Mouse (Mus musculus) CH12.LX (cell line): ENCODE results near the gene Sult5a1. TPM values are rescaled to one million over a fixed set of nuclear protein-coding genes. Genes with fewer than 3 reads are reported as not detected.

ENCODE experiments used
- DNase-seq: peaks from one replicate; pipeline ENCODE4 v3.0.0-alpha.2; 2013; ENCODE audit errors: extremely low read depth
- H3K27ac ChIP-seq: 2 replicates; pipeline ENCODE4 v1.5.1; 2012; ENCODE audit warnings: low read depth, mild to moderate bottlenecking, control low read depth, moderate library complexity; ENCODE audit not compliant: insufficient read depth
- H3K27me3 ChIP-seq: replicated peaks from 2 replicates; pipeline ENCODE3; 2012; ENCODE audit warnings: inconsistent platforms
- H3K36me3 ChIP-seq, 2 experiments: replicated peaks in 1 of 2; 2 replicates each; pipeline versions ENCODE3 to v1.6.1; 2012; ENCODE audit warnings: inconsistent platforms in 1 of 2, low read length in 1 of 2, mild to moderate bottlenecking in 1 of 2, mixed read lengths in 1 of 2, moderate library complexity in 1 of 2; ENCODE audit not compliant: control insufficient read depth in 1 of 2, insufficient read depth in 1 of 2
- H3K4me1 ChIP-seq, 2 experiments: 2 replicates each; pipeline ENCODE4 v1.6.1; 2012; ENCODE audit warnings: inconsistent platforms in 1 of 2, moderate library complexity in 1 of 2; ENCODE audit not compliant: insufficient read depth in 2 of 2, control insufficient read depth in 1 of 2
- H3K4me2 ChIP-seq: 2 replicates; pipeline ENCODE4 v1.6.1; 2012; ENCODE audit warnings: low read depth, mild to moderate bottlenecking, control low read depth; ENCODE audit not compliant: poor library complexity, insufficient read depth, severe bottlenecking
- H3K4me3 ChIP-seq, 3 experiments: fragments of 150-350 bp in 1 of 3; sonication (generic) in 1 of 3; replicated peaks in 1 of 3; 2 replicates each; pipeline versions ENCODE3 to v1.5.1; 2011 to 2012; ENCODE audit warnings: low read depth in 2 of 3, low read length in 2 of 3, mild to moderate bottlenecking in 2 of 3, moderate library complexity in 2 of 3, control low read depth in 1 of 3, improper control_type of control experiment in 1 of 3, inconsistent platforms in 1 of 3, mixed read lengths in 1 of 3; ENCODE audit not compliant: poor library complexity in 1 of 3
- H3K79me2 ChIP-seq: replicated peaks from 2 replicates; pipeline ENCODE4 v1.6.1; 2012; ENCODE audit warnings: mild to moderate bottlenecking, moderate library complexity; ENCODE audit not compliant: control insufficient read depth, poor library complexity, insufficient read depth, severe bottlenecking; ENCODE audit errors: extremely low read depth
- H3K9ac ChIP-seq: 2 replicates; pipeline ENCODE4 v1.6.1; 2012; ENCODE audit warnings: low read depth, mild to moderate bottlenecking, control low read depth, moderate library complexity; ENCODE audit not compliant: insufficient read depth
- H3K9me3 ChIP-seq: replicated peaks from 2 replicates; pipeline ENCODE3; 2012; ENCODE audit warnings: low read length, inconsistent platforms, mixed read lengths
- BHLHE40 ChIP-seq: IDR thresholded peaks from 2 replicates; pipeline ENCODE4 v1.6.1; 2011; ENCODE audit warnings: mild to moderate bottlenecking, low read depth, low read length, improper control_type of control experiment
- CHD2 ChIP-seq: IDR thresholded peaks from 2 replicates; pipeline ENCODE4 v1.6.1; 2011; ENCODE audit warnings: low read length, improper control_type of control experiment
- ELF1 ChIP-seq: IDR thresholded peaks from 2 replicates; pipeline ENCODE4 v1.6.1; 2014; ENCODE audit warnings: low read depth, mild to moderate bottlenecking, inconsistent platforms, low read length, improper control_type of control experiment
- EP300 ChIP-seq: IDR thresholded peaks from 2 replicates; pipeline ENCODE4 v1.6.1; 2011; ENCODE audit warnings: low read length, improper control_type of control experiment
- GABPA ChIP-seq: IDR thresholded peaks from 2 replicates; pipeline ENCODE4 v1.6.1; 2012; ENCODE audit warnings: low read depth, low read length, improper control_type of control experiment, inconsistent platforms; ENCODE audit not compliant: insufficient replicate concordance
- HCFC1 ChIP-seq: IDR thresholded peaks from 2 replicates; pipeline ENCODE4 v1.6.1; 2012; ENCODE audit warnings: low read depth, mild to moderate bottlenecking, inconsistent platforms, low read length, improper control_type of control experiment
- IRF4 ChIP-seq: IDR thresholded peaks from 2 replicates; pipeline ENCODE4 v1.6.1; 2014; ENCODE audit warnings: low read depth, mild to moderate bottlenecking, inconsistent platforms, low read length, improper control_type of control experiment
- JUN ChIP-seq: IDR thresholded peaks from 2 replicates; pipeline ENCODE4 v1.6.1; 2011; ENCODE audit warnings: low read depth, mild to moderate bottlenecking, low read length, improper control_type of control experiment, moderate library complexity; ENCODE audit not compliant: insufficient read depth
- JUND ChIP-seq: conservative IDR thresholded peaks from 2 replicates; pipeline ENCODE4 v1.6.1; 2011; ENCODE audit warnings: low read depth, low read length, improper control_type of control experiment
- MAFK ChIP-seq: IDR thresholded peaks from 2 replicates; pipeline ENCODE4 v1.6.1; 2011; ENCODE audit warnings: low read length, improper control_type of control experiment; ENCODE audit not compliant: insufficient replicate concordance
- MAX ChIP-seq: IDR thresholded peaks from 2 replicates; pipeline ENCODE4 v1.6.1; 2011; ENCODE audit warnings: low read length, improper control_type of control experiment
- PAX5 ChIP-seq: IDR thresholded peaks from 2 replicates; pipeline ENCODE4 v1.6.1; 2012; ENCODE audit warnings: low read length, inconsistent platforms, mixed read lengths
- POLR2AphosphoS2 ChIP-seq: IDR thresholded peaks from 2 replicates; pipeline ENCODE4 v1.6.1; 2011; ENCODE audit warnings: low read depth, low read length, improper control_type of control experiment
- RAD21 ChIP-seq: IDR thresholded peaks from 2 replicates; pipeline ENCODE4 v1.6.1; 2011; ENCODE audit warnings: low read depth, mild to moderate bottlenecking, low read length, improper control_type of control experiment, moderate library complexity
- SIN3A ChIP-seq: IDR thresholded peaks from 2 replicates; pipeline ENCODE4 v1.6.1; 2012; ENCODE audit warnings: low read length, improper control_type of control experiment, inconsistent platforms
- SMC3 ChIP-seq: IDR thresholded peaks from 2 replicates; pipeline ENCODE4 v1.6.1; 2011; ENCODE audit warnings: low read depth, low read length, improper control_type of control experiment
- TBP ChIP-seq: conservative IDR thresholded peaks from 2 replicates; pipeline ENCODE4 v1.6.1; 2011; ENCODE audit warnings: low read depth, low read length, improper control_type of control experiment
- TCF12 ChIP-seq: IDR thresholded peaks from 2 replicates; pipeline ENCODE4 v1.6.1; 2014; ENCODE audit warnings: low read depth, mild to moderate bottlenecking, inconsistent platforms, low read length, improper control_type of control experiment
- UBTF ChIP-seq: IDR thresholded peaks from 2 replicates; pipeline ENCODE4 v1.6.1; 2012; ENCODE audit warnings: low read depth, mild to moderate bottlenecking, inconsistent platforms, low read length, improper control_type of control experiment, moderate library complexity
- USF1 ChIP-seq: IDR thresholded peaks from 2 replicates; pipeline ENCODE4 v1.6.1; 2014; ENCODE audit warnings: low read depth, mild to moderate bottlenecking, inconsistent platforms, low read length, improper control_type of control experiment
- USF2 ChIP-seq: conservative IDR thresholded peaks from 2 replicates; pipeline ENCODE4 v1.6.1; 2011; ENCODE audit warnings: low read depth, low read length, improper control_type of control experiment
- ZC3H11A ChIP-seq: IDR thresholded peaks from 2 replicates; pipeline ENCODE4 v1.6.1; 2012; ENCODE audit warnings: low read depth, mild to moderate bottlenecking, inconsistent platforms, low read length, improper control_type of control experiment
- dilution Hi-C: fragments of 300-500 bp; cut with MboI; formaldehyde crosslinking; loops from 2 replicates; pipeline ENCODE4 v1.14.3; 2020; ENCODE audit warnings: low sequenced_read_pairs; ENCODE audit not compliant: extremely low pct_unique_long_range_greater_than_20kb, extremely low pct_ligation_motif_present
- in situ Hi-C: fragments of 300-500 bp; cut with MboI; formaldehyde crosslinking; loops from 3 replicates; pipeline ENCODE4 v1.14.3; 2019; ENCODE audit warnings: low sequenced_read_pairs, low pct_ligation_motif_present, low pct_unique_long_range_greater_than_20kb, mixed read lengths
- polyA plus RNA-seq: library from polyadenylated mRNA; unstranded; fragments of >175 nt; gene quantifications from 2 replicates; pipeline ENCODE4 v1.2.1, GENCODE M21; 2012; ENCODE audit warnings: low read depth; ENCODE audit not compliant: insufficient read length
- total RNA-seq, 2 experiments: library from RNA; depleted of rRNA; stranded (reverse); fragments of 300-350 nt in 1 of 2; fragments of >200 nt in 1 of 2; gene quantifications; 2 replicates each; pipeline ENCODE4 v1.2.3; 2012 to 2014

Sult5a1 gene
- total and polyA plus RNA-seq, 3 experiments, result 0.68 TPM; not detected in 2

DNA sequence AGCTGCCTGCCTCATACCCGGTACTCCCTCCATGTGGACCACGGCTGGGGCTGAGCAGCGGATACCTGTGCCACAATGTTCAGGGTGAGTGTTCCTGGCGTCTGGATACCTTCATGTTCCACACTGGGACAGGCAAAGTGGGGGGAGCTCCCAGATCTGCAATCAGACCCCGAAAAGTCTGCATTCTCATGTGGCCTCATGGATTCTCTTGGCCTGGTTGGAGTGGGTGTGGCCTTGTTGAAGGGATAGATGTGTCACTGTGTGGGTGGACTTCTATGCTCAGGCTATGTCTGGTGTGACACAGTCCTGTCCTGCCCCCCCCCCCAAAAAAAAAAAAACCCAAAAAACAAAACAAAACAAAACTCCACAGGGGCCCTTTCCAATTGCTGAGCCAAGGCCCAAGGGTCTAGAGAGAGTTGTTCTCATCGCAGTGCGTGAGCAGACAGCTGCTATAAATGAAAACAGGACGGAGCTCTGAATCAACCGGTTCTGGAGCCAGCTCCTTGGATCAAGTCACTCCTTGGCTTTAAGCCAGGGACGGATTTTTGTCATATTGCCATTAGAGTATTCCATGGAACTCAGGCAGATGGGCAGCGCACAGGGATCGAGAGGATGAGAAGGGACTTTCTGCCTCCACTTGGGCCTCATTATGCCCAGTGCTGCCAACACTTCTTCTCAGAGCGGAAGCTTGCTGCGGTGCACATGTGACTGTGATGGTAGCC is 16.2 kb downstream of the Sult5a1 start:
- H3K4me3 ChIP-seq, result no peak overlapping the region
- H3K9me3 ChIP-seq, result peaks cover 2% of the 10 kb centered on the region
- no peak for TF ChIP-seq BHLHE40
- TF ChIP-seq JUN, result no peak
- TF ChIP-seq MAFK, result no peak
- no peak for TF ChIP-seq TCF12
- no peak for TF ChIP-seq SIN3A
- TF ChIP-seq ZC3H11A, result no peak
- no peak for TF ChIP-seq SMC3
- no peak for TF ChIP-seq USF1
- TF ChIP-seq HCFC1, result no peak
- TF ChIP-seq ELF1, result no peak
- TF ChIP-seq EP300, result no peak
- no peak for TF ChIP-seq RAD21
- TF ChIP-seq PAX5, result no peak
- TF ChIP-seq CHD2, result no peak
- no peak for TF ChIP-seq GABPA
- H3K9ac ChIP-seq, result no peak overlapping the region
- no peaks in the 10 kb centered on the region for H3K4me1 ChIP-seq
- H3K36me3 ChIP-seq, result no peaks in the 10 kb centered on the region
- no peak for DNase-seq
- dilution Hi-C loops (no loop called here), in situ Hi-C loops (no loop called here)
- no peaks in the 10 kb centered on the region for H3K79me2 ChIP-seq
- H3K4me2 ChIP-seq, result no peak overlapping the region
- H3K27ac ChIP-seq, result no peak overlapping the region
- H3K27me3 ChIP-seq, result peaks cover 17% of the 10 kb centered on the region

DNA sequence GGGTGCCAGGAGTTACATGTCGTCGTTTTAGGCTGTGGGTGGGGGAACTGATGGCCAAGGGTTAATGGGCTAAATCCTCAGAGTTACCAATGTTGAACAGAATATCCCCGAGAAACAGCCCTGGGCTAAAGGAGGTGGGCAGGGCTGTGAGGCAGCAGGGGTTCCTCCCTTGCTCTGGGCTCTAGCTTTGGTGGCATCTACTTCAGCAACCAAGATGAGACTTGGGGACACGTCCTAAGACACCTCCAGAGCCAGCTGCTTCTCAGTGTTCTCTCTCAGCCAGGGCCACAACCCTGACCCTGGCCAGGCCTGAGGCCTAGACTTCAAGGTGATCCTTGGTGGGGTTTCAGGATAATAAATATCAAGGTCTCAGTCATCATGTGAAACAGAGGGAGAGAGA is 19.4 kb downstream of the Sult5a1 start:
- Histone ChIP-seq H3K9me3 (peaks cover 3% of the 10 kb centered on the region), H3K9ac (no peak overlapping the region), H3K27ac (no peak overlapping the region), H3K79me2 (no peaks in the 10 kb centered on the region), H3K4me2 (no peak overlapping the region), H3K36me3 (no peaks in the 10 kb centered on the region), H3K4me3 (no peak overlapping the region), H3K27me3 (peaks cover 33% of the 10 kb centered on the region), H3K4me1 (no peaks in the 10 kb centered on the region)
- dilution Hi-C loops, result no loop called here
- no peak for DNase-seq
- in situ Hi-C loops, result no loop called here
- TF ChIP-seq MAFK (no peak), JUND (no peak), UBTF (no peak), IRF4 (no peak), POLR2AphosphoS2 (no peak), ELF1 (no peak), SMC3 (no peak), SIN3A (no peak), USF2 (no peak), CHD2 (no peak), MAX (no peak), TBP (no peak), HCFC1 (no peak)
